Mouse (Mus musculus) T-helper 2 cell (primary cell): ENCODE data around the gene Cttnbp2nl.

Experiments
- in situ Hi-C: fragments of 300-600 bp; cut with MboI, MseI; formaldehyde crosslinking; loops from one replicate; pipeline ENCODE4 v1.15.1; 2025; ENCODE audit warnings: high pct_unique_total_duplicates

Gene Cttnbp2nl

DNA sequence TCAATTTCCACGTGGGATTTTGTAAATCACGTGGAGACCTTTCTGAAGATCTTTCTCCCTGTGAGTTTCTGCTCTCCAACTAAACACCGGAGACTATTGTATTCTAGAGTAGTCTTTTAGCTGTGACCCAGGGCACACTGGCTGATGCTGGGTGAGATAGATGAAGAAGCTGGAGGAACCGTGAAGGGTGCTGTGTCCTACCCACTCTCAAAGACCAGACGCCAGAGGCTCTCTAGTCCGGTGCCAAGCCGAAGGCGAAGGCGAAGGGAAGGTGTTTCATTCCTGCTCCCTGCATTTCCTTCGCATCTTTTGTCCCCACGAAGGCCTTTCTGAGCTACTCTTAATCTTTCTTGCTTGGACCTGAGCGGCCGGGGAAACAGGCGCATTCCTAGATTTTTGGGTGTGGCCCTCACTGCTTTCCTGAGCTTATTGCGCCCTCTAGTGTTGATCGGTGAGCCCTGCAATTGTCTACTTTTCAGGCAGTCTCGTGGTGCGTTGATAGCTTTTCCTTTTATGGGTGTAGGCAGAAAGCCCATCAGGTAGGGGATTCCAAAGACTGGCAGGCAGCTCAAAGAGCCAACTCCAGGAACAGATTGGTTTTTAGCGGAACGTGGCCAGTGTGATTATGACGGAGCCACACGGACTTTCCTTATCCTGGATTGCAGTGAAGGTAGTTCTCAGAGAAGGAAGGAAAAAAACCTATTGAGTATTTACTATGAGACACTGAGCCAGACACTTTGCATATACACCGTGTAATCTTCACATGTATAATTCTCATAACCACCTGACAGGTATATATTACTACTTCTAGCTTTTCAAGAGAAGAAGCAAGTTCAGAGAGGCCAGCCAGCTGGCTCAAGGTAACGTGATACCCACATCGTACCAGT lies 5.9 kb upstream of the Cttnbp2nl start:
- in situ Hi-C loops = loop anchor here (10.0 kb wide), 1 partner anchor 284 kb away; no protein-coding TSS in a partner anchor

DNA sequence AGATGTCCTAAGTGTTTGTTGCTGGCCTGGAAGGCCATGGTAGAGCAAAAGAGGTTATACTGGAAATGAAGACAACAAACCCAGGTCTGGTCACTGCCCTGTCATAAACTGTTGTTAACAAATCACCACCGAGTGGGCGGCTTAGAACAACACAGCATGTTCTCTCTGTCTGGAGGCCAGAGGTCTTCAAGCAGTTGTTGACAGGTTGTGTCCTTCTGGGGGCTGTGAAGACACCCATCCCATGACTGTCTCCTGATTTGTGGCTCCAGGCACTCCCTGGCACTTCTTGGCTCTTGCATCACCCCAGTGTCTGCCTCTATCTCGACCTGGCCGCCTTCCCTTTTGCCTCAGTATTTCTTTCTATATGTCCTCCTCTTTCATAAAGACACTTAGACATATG lies 2.7 kb upstream of the Cttnbp2nl start:
- in situ Hi-C loops = loop anchor here (10.0 kb wide), 1 partner anchor 281 kb away; no protein-coding TSS in a partner anchor

GRCm38 (mm10) chr3:105054952-105055351 lies 2.0 kb upstream of the Cttnbp2nl start:
- in situ Hi-C loops = loop anchor here (5.0 to 10.0 kb wide), 2 partner anchors 63 to 280 kb away; no protein-coding TSS in a partner anchor

DNA sequence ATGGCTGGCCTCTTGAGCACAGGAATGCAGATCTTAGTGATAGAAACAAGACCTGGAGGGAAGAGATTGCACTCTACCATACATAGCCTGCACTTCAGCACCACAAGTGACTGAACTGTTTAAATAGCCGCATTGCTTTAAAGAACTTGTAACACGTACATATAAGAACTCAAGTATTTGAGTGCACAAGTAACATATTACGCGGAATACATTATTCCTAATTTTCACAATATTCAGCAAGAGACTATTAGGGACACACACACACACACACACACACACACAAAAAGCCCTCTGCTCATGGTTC lies 704 bp upstream of the Cttnbp2nl start:
- in situ Hi-C loops = loop anchor here (5.0 to 10.0 kb wide), 2 partner anchors 61 to 279 kb away; no protein-coding TSS in a partner anchor

GRCm38 (mm10) chr3:105052171-105052936 lies 592 bp downstream of the Cttnbp2nl start:
- in situ Hi-C loops = loop anchor here (5.0 to 10.0 kb wide), 2 partner anchors 60 to 278 kb away; no protein-coding TSS in a partner anchor

- in situ Hi-C loops = loop anchor here (5.0 to 10.0 kb wide), 2 partner anchors 59 to 276 kb away; no protein-coding TSS in a partner anchor
These were observed 1.8 kb downstream of the Cttnbp2nl start for GRCm38 (mm10) chr3:105051103-105051502.

- in situ Hi-C loops = loop anchor here (5.0 to 10.0 kb wide), 2 partner anchors 58 to 275 kb away; no protein-coding TSS in a partner anchor
These were observed 3.1 kb downstream of the Cttnbp2nl start for GRCm38 (mm10) chr3:105049848-105050247.

- in situ Hi-C loops = no loop called here
These were observed 5.3 kb downstream of the Cttnbp2nl start for GRCm38 (mm10) chr3:105047616-105048015.

DNA sequence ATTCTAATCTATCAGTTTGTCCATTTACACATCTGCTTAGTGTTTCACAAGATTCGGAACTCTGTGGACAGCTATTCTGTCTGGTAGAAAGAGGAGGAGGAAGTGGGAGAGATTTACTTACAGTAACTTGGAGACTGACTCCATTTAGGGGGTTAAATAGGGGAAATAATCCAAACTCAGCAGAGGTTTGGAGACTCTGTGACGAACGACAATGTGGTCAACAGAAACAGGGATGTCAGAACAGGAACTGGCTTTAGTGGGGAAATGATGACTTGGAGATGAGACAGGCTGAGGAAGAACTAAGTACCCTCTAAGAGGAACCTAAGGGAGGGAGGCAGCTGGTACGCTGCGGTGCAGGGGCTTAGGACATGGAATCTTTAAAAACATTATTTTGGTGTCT lies 6.1 kb downstream of the Cttnbp2nl start:
- in situ Hi-C loops = no loop called here

GRCm38 (mm10) chr3:105043746-105044145 lies 9.2 kb downstream of the Cttnbp2nl start:
- in situ Hi-C loops = no loop called here

DNA sequence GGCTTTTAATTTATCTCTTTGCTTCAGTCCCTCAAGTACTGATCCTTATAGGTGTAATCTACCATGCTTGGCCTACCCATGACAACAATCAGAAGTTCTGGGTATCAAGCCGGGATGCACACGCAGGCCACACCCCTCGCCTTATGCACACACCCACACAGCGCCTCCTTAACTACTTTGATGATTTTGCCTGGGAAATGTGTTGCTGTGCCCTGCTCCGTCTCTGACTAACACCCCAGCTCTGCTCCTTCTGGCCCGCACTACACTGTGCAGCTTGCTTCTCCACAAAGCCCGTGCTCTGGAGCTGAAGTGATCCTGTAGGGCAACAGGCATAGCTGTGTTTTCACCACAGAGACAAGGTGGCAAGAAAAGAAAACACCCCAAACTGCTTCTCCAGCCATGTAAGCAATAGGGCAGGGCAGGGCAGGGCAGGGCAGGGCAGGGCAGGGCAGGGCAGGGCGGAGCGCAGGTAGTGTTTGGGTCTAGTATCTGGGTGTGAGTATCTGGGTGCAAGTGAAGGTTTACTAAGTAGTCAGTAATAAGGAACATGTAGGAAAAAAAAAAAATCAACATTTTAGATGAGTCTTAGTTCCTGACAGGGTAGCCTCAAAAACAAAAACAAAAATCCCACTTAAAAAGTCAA lies 11.8 kb downstream of the Cttnbp2nl start:
- in situ Hi-C loops = no loop called here

DNA sequence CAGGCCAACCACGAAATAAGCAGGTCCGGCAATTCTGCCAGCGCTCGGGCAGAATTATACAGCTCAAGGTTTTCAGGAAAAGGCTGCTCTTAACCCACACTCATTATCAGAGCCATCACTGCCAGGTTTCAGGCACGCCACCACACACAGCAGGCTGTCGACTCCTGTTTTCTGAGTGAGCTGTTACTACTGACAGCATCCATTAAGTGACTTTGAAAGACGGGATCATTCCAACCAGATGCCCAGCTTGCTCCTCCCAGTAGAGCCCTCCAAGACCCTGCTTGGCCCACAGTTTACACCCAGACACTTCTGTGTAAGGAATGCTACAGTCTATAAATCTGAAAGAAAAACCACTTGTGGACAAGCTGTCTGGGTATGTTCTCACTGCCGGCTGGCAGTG lies 12.9 kb downstream of the Cttnbp2nl start:
- in situ Hi-C loops = no loop called here

DNA sequence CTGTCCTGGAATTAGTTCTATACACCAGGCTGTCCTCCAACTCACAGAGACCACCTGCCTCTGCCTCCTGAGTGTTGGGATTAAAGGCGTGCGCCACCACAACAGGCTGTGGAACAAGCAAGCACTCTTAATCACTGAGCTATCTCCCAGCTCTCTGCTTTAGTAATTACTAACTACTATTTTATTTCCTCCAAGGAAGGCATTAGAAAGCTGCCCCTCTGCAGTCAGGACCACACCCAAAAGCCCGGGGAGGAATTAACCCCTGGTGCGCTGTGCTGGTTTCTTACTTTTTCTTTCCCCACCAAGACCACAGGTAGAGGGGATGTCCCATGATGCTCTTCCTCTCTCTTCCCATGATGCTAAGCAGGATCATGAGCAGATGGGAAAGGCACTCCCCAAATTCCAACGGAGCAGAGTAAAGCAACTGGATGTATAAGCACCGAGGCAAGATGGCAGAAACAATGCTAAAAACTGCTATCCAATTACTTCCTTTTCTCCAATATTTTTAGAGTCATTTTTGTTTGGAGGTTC lies 15.6 kb downstream of the Cttnbp2nl start:
- in situ Hi-C loops = no loop called here

DNA sequence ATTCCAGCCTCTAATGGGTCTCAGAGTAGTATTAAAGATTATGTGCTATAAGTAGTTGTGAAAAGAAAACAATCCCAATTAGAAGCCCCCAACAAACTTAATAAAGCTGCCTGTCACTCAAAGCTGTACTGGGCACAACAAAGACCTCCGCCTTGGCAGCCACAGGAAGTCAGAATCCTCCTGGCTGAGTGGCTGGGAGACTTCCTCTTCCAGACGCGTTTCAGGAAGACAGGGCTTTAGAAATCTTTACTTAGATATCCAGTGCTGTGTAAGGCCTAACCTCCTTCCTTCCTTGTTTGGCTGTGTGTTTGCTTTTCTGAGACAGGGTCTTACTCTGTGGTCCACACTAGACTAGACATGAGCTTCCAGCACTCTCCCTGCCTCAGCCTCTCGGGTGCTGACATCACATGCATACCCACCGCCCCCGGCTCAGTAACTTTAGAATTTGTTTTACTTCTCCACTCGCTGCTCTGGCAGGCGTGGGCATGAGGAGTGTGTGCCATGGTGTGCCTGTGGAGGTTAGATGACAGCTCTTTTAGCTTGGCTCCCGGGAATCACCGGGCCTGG lies 16.6 kb downstream of the Cttnbp2nl start:
- in situ Hi-C loops = no loop called here

- in situ Hi-C loops = no loop called here
These were observed 29.5 kb downstream of the Cttnbp2nl start for GRCm38 (mm10) chr3:105023371-105024005.

- in situ Hi-C loops = no loop called here
These were observed 32.9 kb downstream of the Cttnbp2nl start for GRCm38 (mm10) chr3:105019826-105020692.

GRCm38 (mm10) chr3:105018783-105019105 lies 34.2 kb downstream of the Cttnbp2nl start:
- in situ Hi-C loops = no loop called here

DNA sequence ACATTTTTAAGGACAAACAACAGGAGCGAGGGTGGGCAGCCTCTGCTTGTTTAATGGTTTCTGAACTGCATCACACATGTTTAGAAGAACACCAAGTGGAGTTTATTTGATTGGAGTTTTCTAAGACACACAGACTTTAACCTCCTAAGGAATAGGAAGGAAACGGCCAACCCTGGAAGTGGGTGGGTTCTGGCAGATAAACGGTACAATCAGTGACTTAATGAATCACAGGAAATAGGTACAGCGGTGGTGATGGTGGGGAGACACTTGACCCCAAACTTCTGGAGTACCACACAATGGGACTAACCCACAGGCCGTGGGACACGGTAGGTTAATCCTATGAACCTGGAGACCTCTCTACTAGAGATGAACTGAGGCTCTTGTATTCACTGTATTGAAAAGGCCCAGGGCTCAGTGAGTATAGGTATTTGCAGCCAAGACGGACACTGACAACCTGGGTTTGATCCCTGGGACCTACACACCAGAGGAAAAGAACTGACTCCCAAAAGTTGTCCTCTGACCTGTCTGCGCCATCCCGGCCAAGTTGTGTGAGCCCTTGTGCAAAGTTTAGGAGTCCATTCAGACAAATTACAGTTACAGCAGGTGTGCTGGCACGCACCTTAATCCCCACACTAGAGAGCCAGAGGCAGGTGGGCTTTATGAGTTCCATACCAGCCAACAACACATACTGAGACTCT lies 34.7 kb downstream of the Cttnbp2nl start:
- in situ Hi-C loops = no loop called here

DNA sequence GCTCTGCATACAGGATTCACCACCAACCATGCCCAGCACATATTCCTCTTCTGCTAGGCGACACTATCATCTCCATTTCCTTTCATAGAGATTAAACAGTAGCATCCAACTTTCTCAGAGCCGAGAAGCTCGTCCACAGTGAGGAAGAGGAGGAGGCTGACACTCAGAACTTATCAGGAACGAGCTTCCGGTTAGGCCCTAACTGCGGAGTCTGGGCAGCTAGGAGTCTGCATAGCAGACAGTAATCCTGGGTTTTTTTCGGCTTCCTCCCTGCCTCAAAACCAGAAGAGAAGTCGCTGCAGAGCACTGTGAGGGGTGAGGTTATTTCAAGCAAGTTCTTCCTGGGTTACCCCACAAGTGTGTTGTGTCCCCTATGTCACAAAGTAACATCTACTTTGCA lies 35.6 kb downstream of the Cttnbp2nl start:
- in situ Hi-C loops = no loop called here
